Mouse (Mus musculus): Measurements from ENCODE around the gene Tcf23.

DNA sequence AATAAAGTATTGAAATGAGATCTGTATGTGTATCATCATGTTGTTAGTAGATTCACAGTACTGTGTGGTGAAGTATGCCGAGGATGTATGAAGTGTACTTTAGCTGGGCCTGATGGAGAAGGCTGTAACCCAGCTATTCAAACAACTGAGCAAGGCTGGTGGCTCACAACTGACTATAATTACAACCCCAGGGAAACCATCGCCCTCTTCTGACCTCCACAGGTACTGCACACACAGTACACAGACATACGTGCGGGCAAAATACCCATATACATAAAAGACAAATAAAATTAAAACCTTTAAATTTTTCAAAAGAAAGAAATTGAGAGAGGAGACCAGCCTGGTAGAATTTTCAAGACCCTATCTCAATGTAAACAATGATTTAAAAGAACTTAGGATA lies 33.1 kb downstream of the Tcf23 start:
- TF ChIP-seq POLR2A (IDR thresholded peaks at IDR 0.05; ENCODE audit: control insufficient read depth, low read depth, low read length) (no peak), CTCF (IDR thresholded peaks at IDR 0.05; ENCODE audit: control insufficient read depth, insufficient read depth, insufficient replicate concordance, low read depth, low read length) (peak; percentile 13; the same call in 1 of the 2 replicates)
